Mouse (Mus musculus) urinary bladder, postnatal 25 days (tissue): ENCODE data around the gene Camta2.
A peak's percentile ranks its signal among the peaks of the same experiment; 100 is the strongest.

Experiments used
- DNase-seq: peaks from one replicate; pipeline ENCODE4 v3.0.0; 2022; ENCODE audit warnings: low spot score

Gene Camta2

DNA sequence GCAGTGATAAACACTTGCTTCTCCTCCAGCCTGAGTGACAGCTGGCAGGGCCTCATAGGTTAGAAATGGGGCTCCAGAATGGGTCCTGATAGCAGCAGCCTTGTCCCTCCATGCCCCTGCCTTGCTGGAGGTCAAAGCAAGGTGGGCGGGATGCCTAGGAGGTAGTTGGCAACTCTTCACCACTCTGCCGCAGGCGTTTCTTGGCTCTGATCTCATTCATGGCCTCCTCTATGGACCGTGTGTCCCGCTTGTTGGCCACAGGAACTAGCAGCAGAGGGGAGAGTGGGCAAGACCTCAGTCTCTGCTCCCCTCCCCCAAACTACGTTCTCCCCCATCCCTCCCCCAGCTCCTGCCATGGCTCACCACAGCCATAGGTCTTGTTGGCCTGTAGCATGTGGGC is 23.9 kb downstream of the Camta2 start:
- no peak for DNase-seq

DNA sequence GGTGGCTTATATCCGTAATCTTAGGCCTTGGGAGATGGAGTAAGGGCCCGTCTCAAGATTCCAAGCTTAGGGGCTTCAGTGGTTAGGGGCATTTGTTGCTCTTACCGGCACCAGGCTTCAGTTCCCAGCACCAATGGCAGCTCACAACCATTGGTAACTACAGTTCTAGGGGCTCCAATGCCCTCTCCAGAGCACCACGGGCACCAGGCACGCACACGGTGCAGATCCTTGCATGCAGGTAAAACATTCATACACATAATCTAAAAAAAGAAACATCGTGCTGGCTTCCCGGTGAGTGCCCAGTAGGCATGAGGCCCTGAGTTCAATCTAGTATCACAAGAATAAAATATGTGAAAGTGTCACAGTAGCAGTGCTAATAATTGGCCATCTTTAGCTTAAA is 24.8 kb downstream of the Camta2 start:
- DNase-seq, result no peak

DNA sequence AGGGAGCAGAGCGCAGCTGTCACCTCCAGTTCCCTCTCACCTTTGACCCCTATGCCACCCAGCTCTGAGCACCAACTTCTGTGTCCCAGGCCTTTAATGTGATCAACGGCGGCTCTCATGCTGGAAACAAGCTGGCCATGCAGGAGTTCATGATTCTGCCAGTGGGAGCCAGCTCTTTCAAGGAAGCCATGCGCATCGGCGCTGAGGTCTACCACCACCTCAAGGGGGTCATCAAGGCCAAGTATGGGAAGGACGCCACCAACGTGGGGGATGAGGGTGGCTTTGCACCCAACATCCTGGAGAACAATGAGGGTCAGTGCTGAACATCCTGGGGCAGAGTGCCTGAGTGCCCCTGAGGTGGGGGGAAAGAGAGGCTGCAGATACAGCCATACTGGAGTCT is 27.3 kb downstream of the Camta2 start:
- no peak for DNase-seq

DNA sequence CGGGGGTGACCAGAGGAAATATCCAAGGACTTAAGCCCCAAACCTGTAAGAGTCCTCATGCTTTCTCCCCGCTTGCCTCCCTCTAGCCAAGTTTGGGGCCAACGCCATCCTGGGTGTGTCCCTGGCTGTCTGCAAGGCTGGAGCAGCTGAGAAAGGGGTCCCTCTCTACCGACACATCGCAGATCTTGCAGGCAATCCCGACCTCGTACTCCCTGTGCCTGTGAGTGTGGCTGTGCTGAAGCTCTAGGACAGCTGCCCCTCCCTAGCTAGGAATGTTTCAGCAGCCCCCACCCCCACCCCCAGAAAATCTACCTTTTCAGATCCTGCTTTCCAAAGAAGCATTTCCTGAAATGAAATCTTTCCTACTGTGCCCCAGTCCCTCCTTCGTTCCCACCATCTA is 29.0 kb downstream of the Camta2 start:
- no peak for DNase-seq

DNA sequence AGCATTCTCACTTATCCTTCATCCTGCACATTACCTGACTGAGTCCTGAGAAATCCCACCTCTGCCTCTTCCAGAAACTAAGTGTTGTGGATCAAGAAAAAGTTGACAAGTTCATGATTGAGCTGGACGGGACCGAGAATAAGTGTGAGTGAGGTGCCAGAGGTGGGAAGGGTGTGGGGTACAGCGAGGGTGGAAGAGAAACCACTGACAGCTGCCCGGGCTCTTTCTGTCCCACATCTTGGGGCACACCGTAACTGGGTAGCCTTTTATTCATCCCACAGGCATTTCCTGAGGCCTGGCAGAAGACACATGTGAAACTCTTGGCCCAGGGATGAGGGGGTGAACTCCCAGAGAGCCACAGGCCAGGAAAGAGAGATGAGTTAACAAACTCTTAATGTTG is 29.4 kb downstream of the Camta2 start:
- no peak for DNase-seq

DNA sequence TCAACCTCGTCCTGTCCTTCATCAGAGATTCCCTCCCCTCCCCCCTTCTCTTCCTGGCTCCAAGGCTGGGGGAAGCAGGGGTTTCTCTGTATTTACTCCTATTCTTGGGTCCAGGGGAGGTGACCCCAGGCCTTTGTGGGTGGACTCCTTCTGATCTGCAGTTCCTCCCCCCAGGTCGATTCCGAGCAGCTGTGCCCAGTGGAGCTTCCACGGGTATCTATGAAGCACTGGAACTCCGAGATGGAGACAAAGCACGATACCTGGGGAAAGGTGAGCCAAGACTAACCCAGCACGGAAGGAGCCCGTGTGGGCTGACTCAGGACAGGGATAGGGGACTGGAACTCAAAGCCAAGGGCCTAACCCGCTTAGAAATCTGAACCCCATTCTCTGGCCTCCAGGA is 29.9 kb downstream of the Camta2 start:
- no peak for DNase-seq

DNA sequence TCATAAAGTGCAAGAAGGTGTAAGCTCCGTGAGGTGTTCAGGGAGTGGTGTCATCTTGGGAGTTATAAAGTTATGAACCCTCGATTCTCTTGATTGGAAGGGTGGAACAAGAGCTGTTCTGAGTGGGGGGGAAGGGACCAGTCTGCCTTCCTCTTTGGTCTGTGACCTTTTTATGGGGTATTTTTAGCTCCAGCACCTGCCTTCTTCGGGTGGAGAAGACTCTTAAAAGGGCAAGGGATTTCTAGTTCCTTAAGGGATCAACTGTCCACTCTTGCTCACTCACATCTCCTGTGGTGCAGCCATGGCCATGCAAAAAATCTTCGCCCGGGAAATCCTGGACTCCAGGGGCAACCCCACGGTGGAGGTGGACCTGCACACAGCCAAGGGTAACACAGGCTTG is 30.3 kb downstream of the Camta2 start:
- no peak for DNase-seq

DNA sequence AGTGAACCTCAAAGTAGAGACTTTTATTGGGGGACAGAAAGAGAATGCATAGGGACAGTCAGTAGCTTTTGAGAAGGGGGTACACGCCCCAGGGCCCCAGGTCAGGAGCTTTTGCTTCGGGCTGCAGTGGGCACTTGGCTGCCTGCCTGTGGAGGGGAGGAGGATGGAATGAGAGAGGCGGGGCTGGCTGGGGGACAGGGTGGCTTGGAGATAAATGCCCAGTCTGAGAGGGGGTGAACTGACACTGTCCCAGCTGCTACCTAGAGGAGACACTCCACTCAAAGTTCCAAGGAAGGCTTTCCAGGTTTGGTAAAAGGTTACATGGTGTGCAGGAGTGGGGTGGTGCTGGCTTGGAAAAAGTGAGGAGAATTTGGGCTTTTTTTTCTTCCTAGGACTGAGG is 30.9 kb downstream of the Camta2 start, which contains the start of gene Eno3:
Gene Eno3 (plus strand): TSS at position 239 of the 400 bp plus-strand sequence.
- DNase-seq, result no peak

DNA sequence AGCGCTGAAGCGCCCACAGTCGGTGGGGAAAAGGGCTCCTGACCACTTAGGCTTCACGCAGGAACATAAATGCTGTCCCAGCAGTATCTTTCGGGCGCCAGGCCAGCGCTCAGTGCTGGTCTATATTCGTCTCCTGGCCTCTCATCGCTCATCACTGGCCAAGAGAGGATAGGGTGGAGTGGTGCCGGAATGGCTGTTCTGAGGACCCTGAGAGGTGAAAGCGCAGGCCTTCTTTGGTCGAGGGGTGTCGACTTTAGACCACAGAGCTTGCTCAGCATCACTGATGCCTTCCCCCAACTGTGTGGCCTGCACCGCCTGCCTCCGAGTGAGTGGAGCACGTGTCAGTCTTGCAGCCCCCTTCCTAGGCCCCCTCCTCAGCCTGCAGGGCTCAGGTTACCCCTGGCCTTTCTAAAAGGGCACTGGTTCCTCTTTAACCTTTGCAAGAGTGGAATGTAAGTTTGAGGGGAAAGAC is 31.4 kb downstream of the Camta2 start:
- peak; percentile 53 for DNase-seq

DNA sequence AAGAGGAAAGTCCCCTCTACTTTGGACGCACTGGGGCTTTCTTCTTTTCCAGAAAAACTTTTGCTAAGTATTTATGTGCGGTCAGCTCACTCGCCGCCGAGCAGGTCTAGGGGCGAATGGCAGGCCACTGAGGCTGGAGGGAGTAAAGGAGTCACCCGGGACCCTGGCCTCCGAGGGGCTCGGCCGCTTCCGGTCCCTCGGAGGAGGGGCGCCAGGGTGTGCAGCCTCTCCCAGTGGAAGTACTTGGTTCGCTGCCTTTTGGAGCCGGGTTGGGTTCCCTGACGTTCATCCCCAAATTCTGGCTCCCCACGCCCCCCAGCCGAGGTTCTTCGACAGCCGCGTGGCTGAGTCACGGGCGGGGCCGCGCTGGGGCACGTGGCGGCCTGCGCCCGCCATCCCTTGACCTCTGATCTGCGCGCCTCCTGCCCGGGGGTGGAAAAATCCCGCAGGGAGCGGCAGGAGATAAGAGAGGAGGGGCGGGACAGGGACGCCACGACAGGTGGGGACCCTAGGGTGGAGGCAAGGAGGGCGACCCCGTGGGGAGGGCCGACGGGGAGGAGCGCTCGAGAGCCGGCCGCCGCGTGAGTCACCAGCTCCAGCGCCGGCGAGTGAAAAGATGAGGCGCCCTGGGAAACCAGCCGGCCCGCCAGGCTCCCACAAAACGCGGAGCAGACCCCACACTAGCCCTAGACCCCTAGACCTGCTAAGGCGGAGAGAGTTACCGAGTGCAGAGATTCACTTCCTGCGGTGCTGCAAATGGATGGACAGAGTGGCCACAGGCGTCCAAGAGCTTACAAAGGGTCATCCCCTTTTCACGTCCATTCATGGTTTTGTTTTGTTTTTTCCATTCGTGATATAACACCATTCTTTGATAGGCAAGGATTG is 32.1 kb downstream of the Camta2 start:
- peak; percentile 71 for DNase-seq

DNA sequence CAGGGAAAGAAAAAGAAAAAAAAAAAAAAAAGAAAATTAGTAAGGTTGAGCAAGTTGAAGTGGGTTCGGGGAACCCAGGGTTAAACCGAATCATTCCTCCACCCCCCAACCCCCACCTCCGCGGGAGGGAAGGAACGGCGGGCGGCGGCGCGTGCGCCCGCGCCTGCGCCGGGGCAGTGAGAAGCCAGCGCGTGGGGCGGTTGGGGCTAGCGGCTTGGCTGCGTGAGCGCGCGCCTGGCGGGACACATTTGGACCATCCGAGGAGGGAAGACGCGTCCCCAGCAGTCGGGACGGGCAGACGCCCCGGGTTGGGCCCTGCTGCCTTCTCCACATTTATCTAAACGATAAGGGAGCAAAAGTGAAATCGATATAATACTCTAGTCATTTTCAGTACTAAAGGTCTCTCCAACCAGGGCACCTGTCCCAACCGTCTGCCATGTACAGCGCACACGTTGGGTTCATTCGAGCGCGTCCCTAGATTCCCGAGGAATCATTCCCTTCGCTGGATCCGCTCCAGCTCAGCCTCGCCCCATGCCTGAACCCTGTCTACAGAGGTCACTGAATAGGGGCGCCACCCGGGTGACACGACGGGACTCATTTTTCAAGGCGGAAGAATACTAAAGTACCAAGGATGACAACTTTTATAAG is 32.9 kb downstream of the Camta2 start:
- DNase-seq, result peak; percentile 77

DNA sequence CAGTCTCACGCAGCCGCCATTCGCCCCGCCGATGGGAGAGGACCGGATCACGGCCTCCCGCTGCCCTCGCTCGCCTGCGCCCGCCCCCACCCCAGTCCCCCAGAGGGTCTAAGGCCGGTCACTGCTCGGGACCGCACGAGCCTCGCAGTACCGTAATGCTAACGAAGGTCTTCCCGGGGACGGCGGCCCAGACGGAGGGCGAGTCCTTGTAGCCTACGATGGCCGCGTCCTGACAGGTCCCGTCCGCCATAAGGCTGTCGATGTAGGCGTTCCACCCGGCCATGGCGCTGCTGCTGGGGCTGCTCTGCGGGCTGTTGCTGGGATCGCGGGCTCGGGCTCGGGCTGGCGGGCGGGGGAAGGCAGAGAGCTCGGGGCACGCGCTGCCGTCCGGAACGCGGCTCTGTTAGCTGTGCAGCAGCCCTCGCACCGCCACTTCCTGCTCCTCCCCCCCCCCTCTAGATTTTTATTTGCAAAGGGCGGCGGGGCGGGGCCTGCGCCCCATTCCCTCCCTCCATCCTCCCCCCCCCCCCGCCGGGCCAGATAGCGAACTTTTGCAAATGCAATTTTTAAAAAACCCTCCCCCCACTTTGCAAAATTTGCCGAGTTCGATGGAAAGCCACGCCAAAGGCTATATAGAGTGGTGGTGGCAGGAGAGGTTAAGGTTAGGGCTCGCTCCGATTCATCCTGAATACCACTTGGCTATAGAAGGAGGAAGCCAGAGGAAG is 33.5 kb downstream of the Camta2 start, which contains the start of gene Pfn1:
Gene Pfn1 (minus strand): TSS at position 447 of the 725 bp plus-strand sequence.
- peak; percentile 74 for DNase-seq

DNA sequence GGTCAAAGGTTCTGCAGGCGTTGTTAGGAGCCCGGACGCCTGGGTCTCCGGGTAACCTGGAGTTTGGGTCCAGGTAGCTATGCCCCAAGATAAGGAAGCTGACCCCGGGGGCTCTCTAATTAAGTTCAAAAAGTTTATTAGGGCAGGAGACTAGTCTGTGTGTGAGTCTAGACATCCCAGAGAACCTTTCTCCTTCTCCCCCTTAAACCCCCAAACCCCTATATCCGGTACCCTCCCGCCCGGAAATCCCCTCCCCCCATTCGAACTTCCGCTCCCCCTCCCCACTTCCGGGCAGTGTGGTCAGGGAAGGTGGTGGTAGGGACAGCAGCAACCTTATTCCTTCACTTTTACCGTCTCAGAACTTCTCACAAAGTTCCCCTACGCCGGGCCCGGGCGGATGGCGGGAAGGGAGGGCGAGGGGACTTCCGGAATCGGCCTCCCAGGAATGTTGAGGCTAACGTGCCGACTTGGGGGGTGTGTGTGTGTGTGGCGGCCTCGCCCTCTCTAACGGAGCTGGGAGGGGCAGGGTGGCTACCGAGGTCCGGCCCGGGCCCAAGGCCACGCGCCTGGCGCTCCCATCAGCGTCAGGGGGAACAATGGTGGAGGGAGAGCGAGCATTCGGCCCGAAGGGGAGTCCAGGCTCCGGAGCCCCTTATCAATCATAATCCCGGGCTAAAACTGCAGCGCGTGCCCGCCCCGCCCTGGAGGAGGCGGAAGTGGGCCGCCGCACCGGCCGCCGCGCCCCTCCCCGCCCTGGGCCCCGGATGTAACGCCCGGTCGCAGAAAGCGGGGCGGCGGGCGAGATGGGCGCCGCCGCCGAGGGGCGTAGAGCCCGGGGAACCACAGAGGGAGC is 34.3 kb downstream of the Camta2 start:
- peak; percentile 65 for DNase-seq

DNA sequence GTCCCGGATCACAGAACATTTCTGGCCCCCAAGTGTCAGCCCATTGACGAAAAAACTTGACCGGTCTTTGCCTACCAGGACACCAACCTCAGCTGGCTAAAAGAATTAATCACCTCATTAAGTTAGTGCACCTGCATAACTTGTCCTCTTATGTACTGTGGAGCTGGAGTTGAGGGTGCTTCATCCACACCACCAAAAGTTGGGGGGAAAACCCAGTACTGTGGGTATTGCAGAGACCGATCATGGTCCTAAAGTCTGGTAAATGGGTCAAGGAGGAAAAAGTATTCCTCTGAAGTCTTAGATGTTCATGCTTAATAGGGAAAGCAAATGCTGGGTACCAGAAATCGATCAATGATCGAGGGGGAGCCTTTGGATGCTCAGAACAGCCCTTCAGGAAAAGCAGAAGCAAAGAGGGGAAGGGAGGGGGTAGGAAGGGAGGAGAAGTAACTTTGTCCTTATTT is 35.0 kb downstream of the Camta2 start:
- DNase-seq, result no peak

DNA sequence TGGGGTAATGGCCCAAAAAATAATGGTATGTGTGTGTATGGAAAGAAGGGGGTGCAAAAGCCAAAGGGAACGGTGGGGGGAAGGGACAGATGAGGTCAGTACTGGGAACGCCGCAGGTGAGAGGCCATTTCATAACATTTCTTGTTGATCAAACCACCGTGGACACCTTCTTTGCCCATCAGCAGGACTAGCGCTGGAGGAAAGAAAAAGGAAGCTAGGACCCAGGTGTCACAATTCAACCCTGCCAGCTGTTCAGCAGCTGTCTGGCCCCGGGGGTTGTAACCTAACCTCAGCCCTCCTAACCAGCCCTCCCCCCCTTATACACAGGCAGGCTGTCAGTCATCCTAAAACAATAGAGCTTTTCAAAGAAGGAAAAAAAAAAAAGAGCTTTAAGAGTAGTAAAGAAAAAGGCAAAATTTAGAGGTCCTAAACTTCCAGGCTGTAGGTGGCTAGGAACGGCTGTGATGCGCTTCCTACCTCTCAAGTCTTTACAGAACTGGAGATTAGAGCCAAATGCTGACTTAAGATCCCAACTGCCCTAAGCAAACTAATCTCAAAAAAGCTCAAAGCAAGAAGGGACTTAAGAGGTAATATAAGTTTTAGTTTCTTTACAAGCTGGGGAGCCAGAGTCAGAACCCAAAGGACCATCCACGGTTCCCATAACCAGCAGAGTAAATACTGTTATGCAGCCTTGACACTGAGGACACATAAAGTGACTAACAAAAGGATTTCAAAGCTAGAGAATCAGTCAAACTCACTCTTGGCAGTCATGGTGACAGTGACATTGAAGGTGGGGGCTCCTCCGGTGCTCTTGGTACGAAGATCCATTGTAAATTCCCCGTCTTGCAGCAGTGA is 35.6 kb downstream of the Camta2 start:
- no peak for DNase-seq

DNA sequence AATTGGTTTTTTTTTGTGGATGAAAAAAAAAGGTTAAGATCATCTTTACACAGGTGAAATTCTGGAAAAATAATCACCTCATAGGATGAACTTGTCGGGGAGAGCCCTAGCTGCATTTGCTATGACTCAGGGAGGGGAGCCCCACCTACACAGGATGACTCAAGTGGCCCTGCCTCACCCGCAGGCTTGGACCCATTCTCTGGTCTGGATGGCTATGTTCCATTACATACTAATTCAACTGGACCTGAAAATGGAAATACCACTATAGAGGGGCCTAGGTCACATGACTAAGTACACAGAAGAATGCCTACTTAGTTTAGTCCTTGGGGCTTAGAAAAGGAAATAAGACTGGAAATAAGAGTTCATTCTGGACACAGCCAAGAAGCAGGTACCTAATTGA is 36.5 kb downstream of the Camta2 start:
- no peak for DNase-seq

DNA sequence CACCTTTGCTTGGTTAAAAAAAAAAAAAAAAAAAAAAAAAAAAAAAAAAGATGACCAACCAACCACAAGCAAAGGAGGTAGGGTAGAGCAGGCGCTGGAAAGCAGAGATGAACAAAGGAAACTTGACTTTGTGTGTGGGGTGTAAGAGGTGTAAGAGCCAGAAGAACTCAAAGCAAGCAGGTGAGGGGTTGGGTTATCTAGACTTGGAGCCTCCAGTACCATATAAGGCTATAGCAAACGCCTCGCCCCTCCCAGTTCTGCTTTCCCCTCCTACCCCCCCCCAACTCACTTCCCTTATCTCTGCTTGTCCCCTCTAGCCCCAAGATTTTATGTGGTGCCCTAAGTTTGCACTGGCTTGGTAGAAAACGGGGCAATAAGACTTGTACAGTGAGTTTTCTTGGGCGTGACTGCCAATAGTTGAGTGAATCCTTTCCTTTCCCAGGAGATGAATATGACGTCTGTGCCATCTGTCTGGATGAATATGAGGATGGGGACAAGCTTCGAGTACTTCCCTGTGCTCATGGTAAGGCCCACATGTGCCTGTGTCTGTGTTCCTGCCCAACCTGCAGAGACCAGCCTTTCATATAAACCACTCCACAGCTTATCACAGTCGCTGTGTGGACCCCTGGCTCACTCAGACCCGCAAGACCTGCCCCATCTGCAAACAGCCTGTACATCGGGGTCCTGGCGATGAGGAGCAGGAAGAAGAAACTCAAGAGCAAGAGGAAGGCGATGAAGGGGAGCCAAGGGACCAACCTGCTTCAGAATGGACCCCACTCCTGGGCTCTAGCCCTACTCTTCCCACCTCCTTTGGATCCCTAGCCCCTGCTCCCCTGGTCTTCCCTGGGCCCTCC is 37.4 kb downstream of the Camta2 start:
- no peak for DNase-seq

DNA sequence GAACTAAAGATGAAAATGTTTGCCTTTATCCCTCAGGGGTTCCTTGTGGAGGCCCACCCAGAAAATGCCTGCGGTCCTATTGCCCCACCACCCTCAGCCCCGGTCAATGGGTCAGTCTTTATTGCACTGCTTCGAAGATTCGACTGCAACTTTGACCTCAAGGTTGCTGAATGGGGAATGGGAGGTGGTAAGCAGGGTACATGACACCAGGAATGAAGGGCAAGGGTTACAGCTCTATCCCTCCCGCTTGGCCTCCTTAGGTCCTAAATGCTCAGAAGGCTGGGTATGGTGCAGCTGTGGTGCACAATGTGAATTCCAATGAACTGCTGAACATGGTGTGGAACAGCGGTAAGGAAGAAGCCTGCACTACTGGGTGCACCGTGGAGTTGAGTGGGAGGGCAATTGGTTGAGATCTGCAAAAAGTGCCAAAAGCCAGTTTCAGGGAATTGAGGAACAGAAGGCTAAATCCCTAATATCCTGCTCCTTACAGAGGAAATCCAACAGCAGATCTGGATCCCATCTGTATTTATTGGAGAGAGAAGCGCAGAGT is 38.6 kb downstream of the Camta2 start:
- no peak for DNase-seq

DNA sequence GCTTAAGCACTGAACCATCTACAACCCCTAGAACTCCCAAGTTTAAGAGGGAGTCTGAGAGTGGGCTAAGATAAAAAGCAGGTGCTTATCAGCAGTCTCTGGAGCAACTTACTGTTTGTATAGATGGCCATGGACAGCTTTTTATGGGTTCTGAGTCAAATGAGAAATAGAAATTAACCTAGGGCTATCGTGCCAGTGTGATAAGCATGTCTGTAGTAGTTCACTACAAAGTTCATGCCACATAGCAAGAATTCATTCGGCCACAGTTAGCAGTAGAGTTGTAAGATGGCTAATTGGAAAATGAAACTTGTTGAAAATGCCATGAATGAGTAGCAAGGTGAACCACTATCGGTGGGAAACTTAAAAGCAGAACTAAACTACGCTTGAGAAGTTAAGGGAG is 39.4 kb downstream of the Camta2 start:
- DNase-seq, result no peak
